21 mouse cellular contexts compared by ENCODE assay signal in genomic region chr6:55448976-55449678, GRCm38 (mm10). TPM values are rescaled to one million over a fixed set of nuclear protein-coding genes. Genes with fewer than 3 reads are reported as not detected.
"Had no signal": no experiment of that assay in that cellular context is flagged by ENCODE, and none has a peak within 500 bp of the region (broad histone marks: within the 10 kb centered on the region; RNA-seq: fewer than 3 reads in every experiment).

No protein-coding gene starts in this region.

- ATAC-seq: liver, postnatal 0 days; lung, postnatal 0 days; midbrain, embryonic 13.5 days had no signal

- H3K36me3 ChIP-seq: kidney, embryonic 15.5 days; limb, embryonic 12.5 days; limb, embryonic 15.5 days; midbrain, embryonic 13.5 days; neural tube, embryonic 13.5 days; stomach, embryonic 15.5 days had no signal

- DNase-seq: kidney, postnatal 10 days; kidney, postnatal 36 days; layer of hippocampus, postnatal 36 days; left cerebral cortex, postnatal 4 days; liver, postnatal 0 days; lung, embryonic 14.5 days; retina, postnatal 1 day; right cerebral cortex, postnatal 25 days; spleen, adult 18-20 months; thymus, postnatal 25 days had no signal

- H3K27ac ChIP-seq: kidney, embryonic 15.5 days; limb, embryonic 12.5 days; limb, embryonic 15.5 days; liver, embryonic 14.5 days; macrophage; midbrain, embryonic 13.5 days; neural tube, embryonic 13.5 days; stomach, embryonic 15.5 days had no signal

- H3K4me2 ChIP-seq: kidney, embryonic 15.5 days; limb, embryonic 12.5 days; limb, embryonic 15.5 days; liver, embryonic 11.5 days; lung, embryonic 14.5 days; midbrain, embryonic 13.5 days; neural tube, embryonic 13.5 days; stomach, embryonic 15.5 days had no signal

- H3K9me3 ChIP-seq: kidney, embryonic 15.5 days; limb, embryonic 12.5 days; limb, embryonic 15.5 days; midbrain, embryonic 13.5 days; neural tube, embryonic 13.5 days; stomach, embryonic 15.5 days had no signal

- H3K4me3 ChIP-seq: kidney, embryonic 15.5 days; limb, embryonic 12.5 days; limb, embryonic 15.5 days; midbrain, embryonic 13.5 days; neural tube, embryonic 13.5 days; stomach, embryonic 15.5 days had no signal

- H3K9ac ChIP-seq: kidney, embryonic 15.5 days; limb, embryonic 12.5 days; limb, embryonic 15.5 days; liver, embryonic 14.5 days; liver, postnatal 0 days; lung, embryonic 14.5 days; midbrain, embryonic 13.5 days; neural tube, embryonic 13.5 days; stomach, embryonic 15.5 days had no signal

RNA-seq across cellular contexts. Expression of gene Adcyap1r1, which starts 2.7 kb away (rescaled TPM):
- total RNA-seq: neutrophil, adult 5-6 weeks had no signal
- polyA plus RNA-seq: liver, postnatal 0 days; macrophage had no signal
